Mouse (Mus musculus) spleen, adult 2 months (tissue): ENCODE data around the gene Nup160.

Experiments
- CTCF ChIP-seq: fragments of 200-500 bp; IDR thresholded peaks from 2 replicates; pipeline ENCODE4 v1.5.1; 2011; ENCODE audit warnings: mild to moderate bottlenecking, inconsistent platforms; ENCODE audit not compliant: insufficient read depth, insufficient read length, insufficient replicate concordance; ENCODE audit errors: extremely low read depth
- POLR2A ChIP-seq: fragments of 200-500 bp; IDR thresholded peaks from 2 replicates; pipeline ENCODE4 v1.6.1; 2011; ENCODE audit warnings: low read depth, low read length, inconsistent platforms

DNA sequence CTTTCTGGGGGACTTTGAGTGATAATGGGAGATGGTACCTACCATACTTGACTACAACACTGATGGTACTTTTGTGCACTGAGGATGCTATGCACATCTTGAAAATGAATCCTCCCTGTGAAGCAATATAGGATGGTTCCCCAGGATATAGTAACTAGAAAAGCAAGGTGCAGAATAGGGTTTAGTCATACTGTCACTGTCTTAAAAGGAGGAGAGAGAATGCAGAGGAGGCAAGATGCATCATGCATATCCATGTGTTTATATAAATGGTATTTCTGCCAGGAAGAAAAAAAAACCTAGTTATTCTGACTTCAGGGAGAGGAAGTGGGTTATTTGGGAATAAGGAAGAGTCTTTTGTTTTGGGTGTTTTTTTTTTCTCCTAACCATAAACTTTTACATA is 42.3 kb upstream of the Nup160 start:
- no peak for TF ChIP-seq CTCF
- no peak for TF ChIP-seq POLR2A
